Mouse (Mus musculus): ENCODE measurements at regions not wholly inside any gene's neighbourhood (a gene's known extent, or its start where the extent isn't known, plus 50 kb on each side); places are given as distances from the start of the nearest gene placed in this dataset.

DNA sequence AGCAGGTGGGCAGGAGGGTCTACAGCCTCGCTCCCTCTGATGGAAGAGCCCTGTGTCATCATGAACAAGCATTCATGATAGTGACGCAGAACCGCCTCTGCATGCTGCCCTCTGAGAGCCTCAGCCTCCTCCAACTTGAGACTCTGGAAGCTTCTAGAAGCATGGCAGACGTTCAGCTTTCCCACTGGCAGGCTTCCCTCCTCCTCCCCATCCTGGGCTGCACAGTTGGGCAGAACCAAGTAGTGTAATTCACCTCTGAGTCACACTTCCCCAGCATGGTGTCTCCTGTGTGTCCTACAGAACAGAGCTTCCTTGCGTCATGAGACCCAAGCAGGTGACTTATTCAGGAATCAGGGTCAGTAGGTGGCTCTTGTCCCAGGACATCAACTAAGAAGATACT, 271.3 kb upstream of the Zmiz1 start:
- ATAC-seq (ENCODE audit: insufficient read depth, low read depth) (no peak), DNase-seq (ENCODE audit: low spot score) (no peak)
- Histone ChIP-seq H3K36me3 (replicated peaks; ENCODE audit: control insufficient read depth, insufficient read depth, low read length) (no peaks in the 10 kb centered on the region), H3K4me1 (ENCODE audit: control insufficient read depth, insufficient read depth) (peaks cover 14% of the 10 kb centered on the region), H3K4me2 (ENCODE audit: low read depth, low read length) (no peak overlapping the region), H3K9me3 (replicated peaks; ENCODE audit: control insufficient read depth, low read length) (no peaks in the 10 kb centered on the region), H3K9ac (replicated peaks; ENCODE audit: low read depth, low read length) (no peak overlapping the region), H3K4me3 (ENCODE audit: low read depth, low read length) (no peak overlapping the region), H3K27ac (ENCODE audit: low read depth) (no peak overlapping the region), H3K27me3 (ENCODE audit: control insufficient read depth, insufficient read depth, low read length) (no peaks in the 10 kb centered on the region)
- 88% methylated on average over 5 of the region's 5 CpGs for WGBS
- TF ChIP-seq CTCF (IDR thresholded peaks at IDR 0.05; ENCODE audit: low read depth) (no peak), EP300 (IDR thresholded peaks at IDR 0.05; ENCODE audit: low read depth) (no peak)

DNA sequence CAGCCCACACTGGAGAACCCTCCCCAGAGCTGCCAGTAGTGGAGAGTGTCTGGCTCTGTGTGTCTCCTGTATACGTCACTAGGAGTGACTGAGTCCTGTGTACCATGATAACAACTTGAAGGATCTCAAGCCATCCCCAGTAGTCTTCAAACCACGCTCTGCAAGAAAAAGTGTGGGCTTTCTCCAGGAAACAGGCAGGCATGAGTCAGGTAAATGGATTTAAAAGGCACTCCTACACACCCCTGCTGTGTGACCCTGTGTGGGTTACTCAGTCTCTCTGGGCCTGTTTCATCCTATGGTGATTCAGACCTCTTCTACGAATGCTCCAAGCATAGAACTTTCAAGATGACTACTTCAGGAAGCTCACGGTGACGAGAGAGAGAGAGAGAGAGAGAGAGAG, 269.7 kb upstream of the Zmiz1 start:
- peaks cover 14% of the 10 kb centered on the region for H3K4me1 ChIP-seq (ENCODE audit: control insufficient read depth, insufficient read depth)
- no peak overlapping the region for H3K9ac ChIP-seq (replicated peaks; ENCODE audit: low read depth, low read length)
- peaks cover 4% of the 10 kb centered on the region; the same call in 1 of the 2 replicates for H3K27me3 ChIP-seq (ENCODE audit: control insufficient read depth, insufficient read depth, low read length)
- H3K36me3 ChIP-seq (replicated peaks; ENCODE audit: control insufficient read depth, insufficient read depth, low read length): no peaks in the 10 kb centered on the region
- TF ChIP-seq CTCF (IDR thresholded peaks at IDR 0.05; ENCODE audit: low read depth) (no peak), EP300 (IDR thresholded peaks at IDR 0.05; ENCODE audit: low read depth) (no peak)
- DNase-seq (ENCODE audit: low spot score): no peak
- no peak overlapping the region for H3K4me2 ChIP-seq (ENCODE audit: low read depth, low read length)
- no peaks in the 10 kb centered on the region for H3K9me3 ChIP-seq (replicated peaks; ENCODE audit: control insufficient read depth, low read length)
- ATAC-seq (ENCODE audit: insufficient read depth, low read depth): no peak
- WGBS: 80% methylated on average over 5 of the region's 5 CpGs
- H3K27ac ChIP-seq (ENCODE audit: low read depth): no peak overlapping the region
- no peak overlapping the region for H3K4me3 ChIP-seq (ENCODE audit: low read depth, low read length)

DNA sequence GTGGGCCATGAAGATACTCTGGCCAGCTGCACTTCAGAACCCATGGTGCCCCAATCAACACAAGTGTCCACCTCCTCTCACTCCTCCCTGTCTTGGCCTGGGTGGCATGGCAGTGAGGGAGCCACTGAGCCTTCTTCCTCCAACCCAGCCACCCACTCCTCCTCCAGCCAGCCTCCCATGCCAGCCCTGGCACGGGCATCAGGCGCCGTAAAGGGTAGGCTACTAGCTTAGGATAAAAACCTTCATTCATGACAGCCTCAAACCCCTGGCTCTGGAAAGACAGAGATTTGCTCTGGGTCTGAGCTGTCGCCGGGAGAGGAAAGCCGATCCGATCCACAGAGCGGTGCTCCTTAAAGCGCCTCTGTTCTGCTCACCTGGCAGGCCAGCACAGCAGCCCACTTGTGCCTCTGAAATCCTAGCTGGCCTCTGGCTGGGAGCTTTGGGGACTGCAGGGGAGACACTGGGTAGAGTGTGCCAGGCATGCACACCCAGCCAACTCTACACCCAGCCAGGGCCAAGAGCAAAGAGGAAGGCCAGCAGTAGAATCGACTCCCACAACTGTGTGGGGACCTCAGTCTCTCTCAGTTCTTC, 268.2 kb upstream of the Zmiz1 start:
- no peak overlapping the region for H3K9ac ChIP-seq (replicated peaks; ENCODE audit: low read depth, low read length)
- TF ChIP-seq EP300 (IDR thresholded peaks at IDR 0.05; ENCODE audit: low read depth) (no peak), CTCF (IDR thresholded peaks at IDR 0.05; ENCODE audit: low read depth) (no peak)
- no peak overlapping the region for H3K4me2 ChIP-seq (ENCODE audit: low read depth, low read length)
- H3K4me1 ChIP-seq (ENCODE audit: control insufficient read depth, insufficient read depth): peaks cover 11% of the 10 kb centered on the region
- H3K4me3 ChIP-seq (ENCODE audit: low read depth, low read length): no peak overlapping the region
- no peak overlapping the region for H3K27ac ChIP-seq (ENCODE audit: low read depth)
- no peak for DNase-seq (ENCODE audit: low spot score)
- no peaks in the 10 kb centered on the region for H3K36me3 ChIP-seq (replicated peaks; ENCODE audit: control insufficient read depth, insufficient read depth, low read length)
- H3K27me3 ChIP-seq (ENCODE audit: control insufficient read depth, insufficient read depth, low read length): peaks cover 4% of the 10 kb centered on the region; the same call in 1 of the 2 replicates
- WGBS: 92% methylated on average over 10 of the region's 10 CpGs
- ATAC-seq (ENCODE audit: insufficient read depth, low read depth): no peak
- H3K9me3 ChIP-seq (replicated peaks; ENCODE audit: control insufficient read depth, low read length): no peaks in the 10 kb centered on the region

DNA sequence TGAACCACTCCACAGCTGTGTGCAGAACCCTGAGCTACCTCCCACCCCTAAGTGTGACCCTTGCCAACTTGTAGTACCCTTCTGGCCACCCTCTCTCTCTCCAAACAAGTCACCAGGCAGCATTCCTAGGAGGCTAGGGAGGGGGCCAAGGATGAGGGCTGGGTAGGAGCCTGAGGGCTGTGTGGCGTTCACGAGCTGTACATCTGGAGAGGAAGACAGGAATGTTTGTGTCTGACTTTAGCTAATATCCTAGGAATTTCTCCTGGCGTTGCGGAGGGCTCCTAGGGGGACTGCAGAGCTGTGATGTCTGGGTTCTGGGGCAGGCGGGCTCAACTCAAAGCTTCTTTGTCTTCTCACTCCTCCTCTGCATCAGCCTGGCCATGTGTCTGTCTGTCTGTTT, 262.2 kb upstream of the Zmiz1 start:
- no peak for DNase-seq (ENCODE audit: low spot score)
- Histone ChIP-seq H3K4me2 (ENCODE audit: low read depth, low read length) (no peak overlapping the region), H3K4me1 (ENCODE audit: control insufficient read depth, insufficient read depth) (peaks cover 3% of the 10 kb centered on the region; the same call in 1 of the 2 replicates), H3K27ac (ENCODE audit: low read depth) (no peak overlapping the region), H3K9me3 (replicated peaks; ENCODE audit: control insufficient read depth, low read length) (no peaks in the 10 kb centered on the region), H3K9ac (replicated peaks; ENCODE audit: low read depth, low read length) (no peak overlapping the region), H3K27me3 (ENCODE audit: control insufficient read depth, insufficient read depth, low read length) (peaks cover 4% of the 10 kb centered on the region; the same call in 1 of the 2 replicates), H3K4me3 (ENCODE audit: low read depth, low read length) (no peak overlapping the region), H3K36me3 (replicated peaks; ENCODE audit: control insufficient read depth, insufficient read depth, low read length) (no peaks in the 10 kb centered on the region)
- WGBS: 47% methylated on average over 5 of the region's 5 CpGs
- TF ChIP-seq CTCF (IDR thresholded peaks at IDR 0.05; ENCODE audit: low read depth): no peak
- no peak for TF ChIP-seq EP300 (IDR thresholded peaks at IDR 0.05; ENCODE audit: low read depth)
- ATAC-seq (ENCODE audit: insufficient read depth, low read depth): peak; percentile 57; the same call in 1 of the 2 replicates

DNA sequence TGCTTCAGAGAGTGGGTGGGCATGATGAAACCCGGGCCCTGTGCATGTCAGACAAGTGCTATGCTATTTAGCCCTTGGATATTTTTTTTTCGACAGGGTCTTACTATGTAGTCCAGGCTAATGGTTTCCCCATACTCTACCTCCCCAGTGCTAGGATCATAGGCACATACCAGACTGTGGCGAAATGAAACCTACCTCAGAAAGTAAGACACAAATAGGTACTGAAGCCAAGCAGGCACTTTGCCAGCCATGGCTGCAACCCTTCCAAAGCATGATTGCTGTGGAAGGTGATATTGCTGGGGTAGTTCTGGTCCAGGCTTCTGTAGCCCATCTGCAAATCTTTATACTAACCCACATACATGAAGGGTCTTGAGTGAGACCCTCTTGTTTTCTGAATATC, 259.1 kb upstream of the Zmiz1 start:
- Histone ChIP-seq H3K9ac (replicated peaks; ENCODE audit: low read depth, low read length) (no peak overlapping the region), H3K36me3 (replicated peaks; ENCODE audit: control insufficient read depth, insufficient read depth, low read length) (no peaks in the 10 kb centered on the region), H3K4me3 (ENCODE audit: low read depth, low read length) (no peak overlapping the region), H3K9me3 (replicated peaks; ENCODE audit: control insufficient read depth, low read length) (no peaks in the 10 kb centered on the region), H3K27ac (ENCODE audit: low read depth) (no peak overlapping the region), H3K27me3 (ENCODE audit: control insufficient read depth, insufficient read depth, low read length) (no peaks in the 10 kb centered on the region), H3K4me1 (ENCODE audit: control insufficient read depth, insufficient read depth) (peaks cover 3% of the 10 kb centered on the region; the same call in 1 of the 2 replicates), H3K4me2 (ENCODE audit: low read depth, low read length) (no peak overlapping the region)
- no peak for ATAC-seq (ENCODE audit: insufficient read depth, low read depth)
- TF ChIP-seq EP300 (IDR thresholded peaks at IDR 0.05; ENCODE audit: low read depth): no peak
- TF ChIP-seq CTCF (IDR thresholded peaks at IDR 0.05; ENCODE audit: low read depth): no peak
- DNase-seq (ENCODE audit: low spot score): no peak
- WGBS: 66% methylated on average over 3 of the region's 3 CpGs

DNA sequence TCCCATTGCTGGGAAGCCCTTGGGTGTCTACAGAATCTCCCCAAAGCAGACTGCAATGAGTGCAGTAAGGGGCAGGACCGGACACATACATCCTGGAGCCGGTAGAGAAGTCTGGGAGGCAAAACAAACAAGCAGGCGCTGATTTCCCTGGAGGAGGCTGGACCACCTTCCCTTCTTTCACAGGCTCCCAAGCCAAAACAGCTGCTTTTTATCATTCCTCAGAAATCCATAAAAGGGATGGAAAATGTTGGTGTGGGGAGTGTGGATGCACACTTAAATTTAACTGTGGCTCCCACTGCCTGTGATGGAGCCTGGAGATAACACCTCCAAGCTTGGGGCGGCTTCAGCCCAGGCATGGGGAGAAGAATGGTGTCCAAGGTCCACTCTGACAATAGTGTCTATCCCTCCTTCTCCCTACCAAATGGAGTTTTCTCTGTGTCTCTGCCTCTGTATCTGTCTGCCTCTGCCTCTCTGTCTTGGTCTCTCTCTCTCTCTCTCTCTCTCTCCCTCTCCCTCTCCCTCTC, 258.3 kb upstream of the Zmiz1 start:
- no peak for ATAC-seq (ENCODE audit: insufficient read depth, low read depth)

More for the DNA sequence above, 258.3 kb upstream of the Zmiz1 start:
- TF ChIP-seq EP300 (IDR thresholded peaks at IDR 0.05; ENCODE audit: low read depth) (no peak), CTCF (IDR thresholded peaks at IDR 0.05; ENCODE audit: low read depth) (no peak)
- Histone ChIP-seq H3K27me3 (ENCODE audit: control insufficient read depth, insufficient read depth, low read length) (no peaks in the 10 kb centered on the region), H3K4me2 (ENCODE audit: low read depth, low read length) (no peak overlapping the region), H3K4me1 (ENCODE audit: control insufficient read depth, insufficient read depth) (peaks cover 3% of the 10 kb centered on the region; the same call in 1 of the 2 replicates), H3K27ac (ENCODE audit: low read depth) (no peak overlapping the region), H3K36me3 (replicated peaks; ENCODE audit: control insufficient read depth, insufficient read depth, low read length) (no peaks in the 10 kb centered on the region), H3K9ac (replicated peaks; ENCODE audit: low read depth, low read length) (no peak overlapping the region), H3K9me3 (replicated peaks; ENCODE audit: control insufficient read depth, low read length) (no peaks in the 10 kb centered on the region), H3K4me3 (ENCODE audit: low read depth, low read length) (no peak overlapping the region)
- DNase-seq (ENCODE audit: low spot score): peak; percentile 29
- 44% methylated on average over 4 of the region's 4 CpGs for WGBS
